Mouse (Mus musculus) G1E (cell line): Measurements from ENCODE around the gene Cep164.

Experiments
- CTCF ChIP-seq: IDR thresholded peaks from 2 replicates; pipeline ENCODE4 v1.5.1; 2012; ENCODE audit warnings: low read depth, low read length, inconsistent platforms, mixed read lengths
- GATA1 ChIP-seq: IDR thresholded peaks from 2 replicates; pipeline ENCODE4 v1.6.1; 2012; ENCODE audit warnings: borderline replicate concordance, low read length, inconsistent platforms, mixed read lengths
- TAL1 ChIP-seq: conservative IDR thresholded peaks from 2 replicates; pipeline ENCODE4 v1.6.1; 2012; ENCODE audit warnings: low read depth, low read length, inconsistent platforms, mixed read lengths

GRCm38 (mm10) chr9:45740584-45740980 is 87.9 kb downstream of the Cep164 start:
- no peak for TF ChIP-seq CTCF
- TF ChIP-seq GATA1 = no peak
- no peak for TF ChIP-seq TAL1
